Mouse (Mus musculus): ENCODE measurements around the gene Tkt.
"Not testable (repeated sequence)": the region's sequence is repeated elsewhere in the genome, so short reads cannot be mapped to it uniquely, and the experiment has no call there.

DNA sequence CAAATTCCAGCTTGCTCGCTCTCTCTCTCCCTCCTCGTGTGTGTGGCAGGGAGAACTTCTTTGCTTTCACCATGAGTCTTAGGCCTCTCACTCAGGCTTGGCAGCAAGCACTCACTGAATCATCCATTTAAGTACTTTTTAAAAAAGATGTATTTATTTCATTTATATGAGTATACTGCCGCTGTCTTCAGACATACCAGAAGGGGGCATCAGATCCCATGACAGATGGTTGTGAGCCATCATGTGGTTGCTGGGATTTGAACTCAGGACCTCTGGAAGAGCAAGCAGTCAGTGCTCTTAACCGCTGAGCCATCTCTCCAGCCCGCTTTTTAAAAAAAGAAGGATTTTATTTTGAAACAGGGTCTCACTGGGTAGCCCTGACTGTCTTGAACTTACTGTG lies 4.8 kb upstream of the Tkt start:
- TF ChIP-seq CTCF (conservative IDR thresholded peaks at IDR 0.05; ENCODE audit: insufficient read depth, insufficient read length, low read depth, low read length); POLR2A (IDR thresholded peaks at IDR 0.05; ENCODE audit: low read depth, low read length): not testable (repeated sequence)
